Mouse (Mus musculus) megakaryocyte, embryonic 14.5 days (primary cell): ENCODE measurements around the gene Prim1. TPM values are rescaled to one million over a fixed set of nuclear protein-coding genes. Genes with fewer than 3 reads are reported as not detected.

Source experiments
- H3K27me3 ChIP-seq: replicated peaks from 2 replicates; pipeline ENCODE3; 2012; ENCODE audit warnings: inconsistent platforms
- H3K36me3 ChIP-seq: replicated peaks from 2 replicates; pipeline ENCODE3; 2012; ENCODE audit warnings: low read length, inconsistent platforms, mixed read lengths
- H3K4me1 ChIP-seq: 2 replicates; pipeline ENCODE4 v1.6.1; 2012; ENCODE audit warnings: inconsistent platforms
- H3K4me3 ChIP-seq: replicated peaks from 2 replicates; pipeline ENCODE3; 2012; ENCODE audit warnings: moderate library complexity, mild to moderate bottlenecking, inconsistent platforms
- H3K9me3 ChIP-seq: 2 replicates; pipeline ENCODE4 v1.6.1; 2012; ENCODE audit warnings: inconsistent platforms
- FLI1 ChIP-seq: IDR thresholded peaks from 2 replicates; pipeline ENCODE4 v1.6.1; 2012; ENCODE audit warnings: low read length, inconsistent platforms, mixed read lengths
- GATA1 ChIP-seq: IDR thresholded peaks from 3 replicates; pipeline ENCODE4 v1.6.1; 2012; ENCODE audit warnings: mixed read lengths, low read length, inconsistent platforms, borderline replicate concordance
- polyA plus RNA-seq: library from polyadenylated mRNA; stranded (reverse); fragments of >175 nt; gene quantifications from 2 replicates; pipeline ENCODE4 v1.2.3, GENCODE M21; 2012; ENCODE audit warnings: low replicate concordance; ENCODE audit not compliant: insufficient read depth

Gene Prim1
- polyA plus RNA-seq, 1 experiment, result 2.6 TPM

GRCm38 (mm10) chr10:128036746-128037425, 21.9 kb downstream of the Prim1 start:
- Histone ChIP-seq H3K4me3 (peak overlapping the region; percentile 100), H3K9me3 (no peaks in the 10 kb centered on the region), H3K27me3 (no peaks in the 10 kb centered on the region), H3K4me1 (peaks cover 69% of the 10 kb centered on the region), H3K36me3 (peaks cover 45% of the 10 kb centered on the region)
- no peak for TF ChIP-seq FLI1
- no peak for TF ChIP-seq GATA1

- Histone ChIP-seq H3K36me3 (peaks cover 55% of the 10 kb centered on the region), H3K4me3 (peak overlapping the region; percentile 76), H3K4me1 (peaks cover 71% of the 10 kb centered on the region), H3K9me3 (no peaks in the 10 kb centered on the region), H3K27me3 (no peaks in the 10 kb centered on the region)
- TF ChIP-seq GATA1 (no peak), FLI1 (no peak)
Observed at GRCm38 (mm10) chr10:128037921-128038320, 23.0 kb downstream of the Prim1 start.

GRCm38 (mm10) chr10:128039167-128039566, 24.2 kb downstream of the Prim1 start:
- peaks cover 68% of the 10 kb centered on the region for H3K36me3 ChIP-seq
- no peaks in the 10 kb centered on the region for H3K27me3 ChIP-seq
- H3K4me3 ChIP-seq, result peak overlapping the region; percentile 30
- H3K9me3 ChIP-seq, result no peaks in the 10 kb centered on the region
- TF ChIP-seq GATA1, result no peak
- TF ChIP-seq FLI1, result no peak
- peaks cover 77% of the 10 kb centered on the region for H3K4me1 ChIP-seq

- Histone ChIP-seq H3K4me1 (peaks cover 80% of the 10 kb centered on the region), H3K9me3 (no peaks in the 10 kb centered on the region), H3K4me3 (peak overlapping the region; percentile 9), H3K36me3 (peaks cover 75% of the 10 kb centered on the region), H3K27me3 (no peaks in the 10 kb centered on the region)
- TF ChIP-seq GATA1 (no peak), FLI1 (no peak)
Observed at GRCm38 (mm10) chr10:128039858-128040257, 24.9 kb downstream of the Prim1 start.

- Histone ChIP-seq H3K4me3 (peak overlapping the region; percentile 38), H3K9me3 (no peaks in the 10 kb centered on the region), H3K36me3 (peaks cover 79% of the 10 kb centered on the region), H3K27me3 (no peaks in the 10 kb centered on the region), H3K4me1 (peaks cover 84% of the 10 kb centered on the region)
- no peak for TF ChIP-seq GATA1
- no peak for TF ChIP-seq FLI1
Observed at GRCm38 (mm10) chr10:128040293-128040692, 25.3 kb downstream of the Prim1 start.

- Histone ChIP-seq H3K4me1 (peaks cover 84% of the 10 kb centered on the region), H3K27me3 (no peaks in the 10 kb centered on the region), H3K4me3 (no peak overlapping the region), H3K36me3 (peaks cover 93% of the 10 kb centered on the region), H3K9me3 (no peaks in the 10 kb centered on the region)
- TF ChIP-seq FLI1 (no peak), GATA1 (no peak)
Observed at GRCm38 (mm10) chr10:128041636-128042035, 26.7 kb downstream of the Prim1 start.

- Histone ChIP-seq H3K27me3 (no peaks in the 10 kb centered on the region), H3K9me3 (no peaks in the 10 kb centered on the region), H3K36me3 (peaks cover 98% of the 10 kb centered on the region), H3K4me1 (peaks cover 78% of the 10 kb centered on the region), H3K4me3 (no peak overlapping the region)
- no peak for TF ChIP-seq FLI1
- no peak for TF ChIP-seq GATA1
Observed at GRCm38 (mm10) chr10:128042466-128042865, 27.5 kb downstream of the Prim1 start.

GRCm38 (mm10) chr10:128043041-128043835, 28.3 kb downstream of the Prim1 start:
- peak overlapping the region; percentile 20 for H3K4me3 ChIP-seq
- peaks cover 98% of the 10 kb centered on the region for H3K36me3 ChIP-seq
- no peak for TF ChIP-seq FLI1
- TF ChIP-seq GATA1, result no peak
- no peaks in the 10 kb centered on the region for H3K27me3 ChIP-seq
- H3K4me1 ChIP-seq, result peaks cover 70% of the 10 kb centered on the region
- no peaks in the 10 kb centered on the region for H3K9me3 ChIP-seq

GRCm38 (mm10) chr10:128048157-128048556, 33.2 kb downstream of the Prim1 start:
- peaks cover 83% of the 10 kb centered on the region for H3K36me3 ChIP-seq
- no peak for TF ChIP-seq GATA1
- no peak for TF ChIP-seq FLI1
- H3K4me3 ChIP-seq, result no peak overlapping the region
- H3K9me3 ChIP-seq, result no peaks in the 10 kb centered on the region
- peaks cover 21% of the 10 kb centered on the region for H3K4me1 ChIP-seq
- H3K27me3 ChIP-seq, result no peaks in the 10 kb centered on the region

- TF ChIP-seq FLI1 (no peak), GATA1 (no peak)
- peaks cover 67% of the 10 kb centered on the region for H3K36me3 ChIP-seq
- no peaks in the 10 kb centered on the region for H3K9me3 ChIP-seq
- H3K4me1 ChIP-seq, result peaks cover 5% of the 10 kb centered on the region
- no peak overlapping the region for H3K4me3 ChIP-seq
- H3K27me3 ChIP-seq, result no peaks in the 10 kb centered on the region
Observed at GRCm38 (mm10) chr10:128049741-128050140, 34.8 kb downstream of the Prim1 start.
